Mouse (Mus musculus) midbrain, embryonic 10.5 days (tissue): ENCODE measurements at regions not wholly inside any gene's neighbourhood (a gene's known extent, or its start where the extent isn't known, plus 50 kb on each side); places are given as distances from the start of the nearest gene placed in this dataset.

Source experiments
- DNase-seq: peaks from one replicate; pipeline ENCODE4 v3.0.0-alpha.2; 2017; ENCODE audit warnings: low spot score
- H3K27ac ChIP-seq: fragments of 300-500 bp; sonication (generic); replicated peaks from 2 replicates; pipeline ENCODE4 v1.5.1; 2016; ENCODE audit warnings: mild to moderate bottlenecking
- H3K27me3 ChIP-seq: fragments of 300-500 bp; sonication (generic); 2 replicates; pipeline ENCODE4 v1.6.1; 2016; ENCODE audit warnings: low read depth, mild to moderate bottlenecking; ENCODE audit not compliant: poor library complexity, severe bottlenecking
- H3K36me3 ChIP-seq: fragments of 300-500 bp; sonication (generic); 2 replicates; pipeline ENCODE4 v1.6.1; 2016; ENCODE audit warnings: mild to moderate bottlenecking, moderate library complexity
- H3K4me1 ChIP-seq: fragments of 300-500 bp; sonication (generic); 2 replicates; pipeline ENCODE4 v1.6.1; 2016
- H3K4me3 ChIP-seq: fragments of 300-500 bp; sonication (generic); 2 replicates; pipeline ENCODE4 v1.5.1; 2016; ENCODE audit warnings: mild to moderate bottlenecking, moderate library complexity
- H3K9me3 ChIP-seq: fragments of 300-500 bp; sonication (generic); replicated peaks from 2 replicates; pipeline ENCODE4 v1.6.1; 2016; ENCODE audit warnings: mild to moderate bottlenecking
- WGBS: fragments of 180-500 bp; shearing (Covaris S2); methylation state at CpG from one replicate; pipeline ENCODE4 v1.1.7; 2016; 5-methylcytosine and 5-hydroxymethylcytosine counted together

DNA sequence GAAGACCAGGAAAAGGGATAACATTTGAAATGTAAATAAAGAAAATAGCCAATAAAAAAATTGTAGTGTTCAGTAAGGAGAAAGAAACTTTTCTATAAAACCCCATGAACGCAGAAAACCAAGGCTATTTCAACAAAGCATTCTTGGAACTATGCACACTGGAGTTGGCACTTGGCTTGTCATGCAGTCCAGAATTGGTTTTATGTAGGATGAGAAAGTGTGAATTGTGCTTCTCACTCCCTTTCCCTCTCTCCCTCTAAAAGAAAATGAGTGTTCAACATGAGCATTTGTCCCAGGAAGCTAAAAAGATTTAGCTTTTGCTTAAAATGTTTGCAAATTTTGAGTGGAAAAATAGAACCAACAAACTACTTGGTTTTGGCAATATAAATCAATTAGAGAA is 841.6 kb upstream of the Adam24 start:
- Histone ChIP-seq H3K27me3 (no peaks in the 10 kb centered on the region), H3K36me3 (no peaks in the 10 kb centered on the region), H3K27ac (no peak overlapping the region), H3K4me3 (no peak overlapping the region), H3K4me1 (no peaks in the 10 kb centered on the region), H3K9me3 (no peaks in the 10 kb centered on the region)
- DNase-seq = no peak
- 100% methylated on average over 1 of the region's 1 CpGs for WGBS

DNA sequence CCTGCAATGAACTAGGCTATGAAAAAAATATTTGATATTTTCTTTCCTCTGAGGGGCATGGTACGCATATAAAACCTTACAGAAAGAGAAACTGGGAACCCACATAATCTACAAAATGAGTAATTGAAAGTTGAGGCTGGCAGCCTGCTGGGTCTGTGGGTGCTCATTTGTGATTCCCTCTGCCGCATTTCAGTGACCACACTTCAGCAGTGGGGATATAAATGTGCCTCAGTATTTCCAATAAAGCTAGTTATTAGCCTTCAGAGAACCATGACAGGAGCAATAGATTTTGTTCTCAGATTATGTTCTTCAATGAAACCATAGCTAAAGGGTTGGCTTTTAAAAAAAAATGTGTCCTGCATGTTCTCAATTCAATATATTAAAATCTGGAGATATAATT is 828.0 kb upstream of the Adam24 start:
- H3K27me3 ChIP-seq = no peaks in the 10 kb centered on the region
- no peak for DNase-seq
- H3K4me1 ChIP-seq = no peaks in the 10 kb centered on the region
- 83% methylated on average over 2 of the region's 2 CpGs for WGBS
- H3K27ac ChIP-seq = no peak overlapping the region
- no peak overlapping the region for H3K4me3 ChIP-seq
- H3K36me3 ChIP-seq = no peaks in the 10 kb centered on the region
- no peaks in the 10 kb centered on the region for H3K9me3 ChIP-seq

DNA sequence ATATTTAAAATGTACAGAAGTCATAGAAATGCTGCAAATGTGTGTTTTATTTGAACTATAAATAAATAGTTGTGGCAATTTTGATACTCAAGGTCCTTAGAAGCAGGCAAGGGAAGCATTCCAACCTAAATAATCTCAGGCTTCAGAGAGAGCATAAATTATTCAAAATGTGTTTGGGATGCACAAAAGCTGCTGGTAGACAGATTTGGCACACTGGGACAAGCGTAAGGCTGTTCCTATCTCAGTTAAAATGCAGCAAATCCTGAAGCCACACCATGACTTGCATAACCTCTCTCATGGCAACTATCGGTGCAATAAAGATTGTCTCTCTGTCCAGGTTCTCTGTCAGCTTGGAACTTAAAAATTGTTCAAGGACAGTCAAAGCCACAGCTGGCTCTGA is 812.3 kb upstream of the Adam24 start:
- no peak for DNase-seq
- no peak overlapping the region for H3K27ac ChIP-seq
- H3K4me3 ChIP-seq = no peak overlapping the region
- H3K4me1 ChIP-seq = no peaks in the 10 kb centered on the region
- H3K27me3 ChIP-seq = no peaks in the 10 kb centered on the region
- no peaks in the 10 kb centered on the region for H3K36me3 ChIP-seq
- WGBS = 86% methylated on average over 2 of the region's 2 CpGs
- H3K9me3 ChIP-seq = no peaks in the 10 kb centered on the region

DNA sequence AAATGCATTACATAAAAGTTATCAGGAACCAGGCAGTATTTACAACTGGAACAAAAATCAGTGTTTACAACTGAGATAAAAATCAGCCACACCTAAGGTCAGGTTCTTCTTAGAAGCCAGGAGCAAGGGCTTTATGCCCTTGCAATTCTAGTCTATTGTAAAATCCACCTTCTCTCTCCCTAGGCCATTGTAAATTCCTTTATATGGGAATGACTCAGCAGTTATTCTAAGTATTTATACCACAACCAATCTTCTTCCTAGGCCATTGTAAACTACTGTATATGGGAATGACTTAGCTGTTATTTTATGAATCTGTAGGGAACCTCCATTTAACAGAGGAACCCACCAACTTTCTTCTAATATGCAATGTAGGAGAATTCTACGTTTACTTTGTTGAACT is 772.6 kb upstream of the Adam24 start:
- H3K4me3 ChIP-seq = no peak overlapping the region
- WGBS = 88% methylated on average over 1 of the region's 1 CpGs

DNA sequence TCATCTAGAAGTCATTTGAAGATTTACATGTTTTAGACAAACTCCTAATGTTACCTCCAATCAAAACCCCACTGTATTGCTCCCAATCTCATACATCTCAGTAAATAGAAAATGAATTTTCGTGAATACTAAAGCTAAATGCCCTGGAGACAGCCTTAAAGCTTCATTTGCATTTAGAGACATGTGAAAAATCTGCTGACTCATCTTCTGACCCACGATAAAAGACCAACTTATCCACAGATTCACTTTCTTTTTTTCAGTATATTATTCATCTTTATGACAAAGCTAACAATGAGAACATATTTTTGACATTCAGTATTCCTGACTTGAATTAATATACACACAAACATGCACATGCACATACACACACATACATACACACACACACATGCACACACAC is 762.0 kb upstream of the Adam24 start:
- Histone ChIP-seq H3K27me3 (no peaks in the 10 kb centered on the region), H3K4me3 (no peak overlapping the region), H3K9me3 (no peaks in the 10 kb centered on the region), H3K27ac (no peak overlapping the region), H3K36me3 (no peaks in the 10 kb centered on the region), H3K4me1 (no peaks in the 10 kb centered on the region)
- DNase-seq = no peak
- 77% methylated on average over 2 of the region's 2 CpGs for WGBS

More for the DNA sequence above, 772.6 kb upstream of the Adam24 start:
- Histone ChIP-seq H3K36me3 (no peaks in the 10 kb centered on the region), H3K4me1 (no peaks in the 10 kb centered on the region), H3K27ac (no peak overlapping the region), H3K9me3 (no peaks in the 10 kb centered on the region), H3K27me3 (no peaks in the 10 kb centered on the region)
- no peak for DNase-seq

DNA sequence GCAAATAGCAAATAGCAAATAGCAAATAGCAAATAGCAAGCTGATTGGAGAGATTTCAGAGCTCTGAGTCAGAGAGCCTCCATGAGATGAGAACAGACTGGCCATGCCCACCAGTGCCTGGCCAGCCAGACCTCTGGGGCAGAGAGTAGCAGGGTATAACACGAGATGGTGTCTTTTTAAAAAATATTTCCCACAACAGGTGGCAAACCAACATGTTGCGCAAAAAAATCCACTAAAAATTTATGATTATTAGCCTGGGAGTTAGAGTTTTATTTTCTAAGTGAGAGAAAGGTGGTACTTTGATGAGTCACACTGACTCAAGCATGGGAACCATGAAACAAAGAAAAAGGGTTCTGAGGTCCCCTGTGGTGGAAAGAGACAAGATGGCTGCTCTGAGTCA is 753.5 kb upstream of the Adam24 start:
- Histone ChIP-seq H3K27ac (no peak overlapping the region), H3K36me3 (no peaks in the 10 kb centered on the region), H3K4me3 (no peak overlapping the region), H3K9me3 (no peaks in the 10 kb centered on the region), H3K27me3 (no peaks in the 10 kb centered on the region), H3K4me1 (no peaks in the 10 kb centered on the region)
- no peak for DNase-seq
- WGBS = 87% methylated on average over 2 of the region's 2 CpGs

DNA sequence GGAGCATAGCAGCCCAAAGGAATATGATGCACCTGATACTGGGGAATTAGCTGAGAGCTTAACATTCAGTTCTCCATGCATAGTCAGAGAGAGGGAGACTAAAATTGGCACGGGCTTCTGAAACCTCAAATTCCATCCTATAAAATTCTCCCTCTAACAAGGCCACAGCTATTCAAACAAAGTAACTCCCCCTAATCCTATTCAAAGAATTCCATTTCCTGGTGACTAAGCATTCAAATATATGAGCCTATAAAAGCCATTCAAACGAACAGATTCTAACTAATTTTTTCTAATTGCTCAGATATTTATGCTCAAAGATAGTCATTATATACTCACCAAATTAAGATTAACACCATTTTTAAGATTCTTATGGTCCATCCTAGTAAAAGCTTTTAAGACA is 751.1 kb upstream of the Adam24 start:
- H3K4me1 ChIP-seq = no peaks in the 10 kb centered on the region
- DNase-seq = no peak
- H3K27ac ChIP-seq = no peak overlapping the region
- WGBS = 61% methylated on average over 2 of the region's 2 CpGs
- no peak overlapping the region for H3K4me3 ChIP-seq
- no peaks in the 10 kb centered on the region for H3K9me3 ChIP-seq
- H3K36me3 ChIP-seq = no peaks in the 10 kb centered on the region
- H3K27me3 ChIP-seq = no peaks in the 10 kb centered on the region

DNA sequence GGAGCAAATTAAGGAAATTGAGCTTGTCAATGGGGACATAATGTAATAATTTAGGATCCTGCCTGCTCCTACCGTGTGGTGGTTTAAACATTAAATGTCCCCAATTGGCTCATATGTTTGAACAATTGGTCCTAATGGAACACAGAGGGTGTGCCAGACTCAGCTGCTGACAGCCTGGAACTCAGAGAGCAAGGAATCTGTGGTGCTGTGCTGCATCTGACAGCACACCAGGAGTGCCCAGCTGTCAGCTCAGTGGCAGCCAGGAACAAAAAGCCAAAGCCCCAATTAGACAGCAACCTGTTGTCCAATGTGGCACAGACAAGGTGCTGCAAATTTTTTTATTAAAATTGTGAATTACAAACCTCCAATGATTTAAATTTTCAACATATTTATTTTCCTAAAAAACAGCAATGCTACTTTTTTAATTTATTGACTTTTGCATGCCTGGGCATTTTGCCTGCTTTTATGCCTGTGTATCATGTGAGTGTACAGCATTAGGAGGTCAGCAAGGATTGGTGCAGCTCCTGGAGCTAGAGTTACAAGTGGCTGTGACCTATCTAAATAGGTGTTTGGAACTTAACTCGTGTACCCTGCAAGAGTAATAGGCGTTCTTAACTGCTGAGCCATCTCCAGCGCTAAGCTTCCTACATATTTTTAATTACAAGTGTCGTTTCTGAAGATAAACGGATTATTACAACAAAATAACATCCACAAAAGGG is 724.5 kb upstream of the Adam24 start:
- no peaks in the 10 kb centered on the region for H3K4me1 ChIP-seq
- H3K27ac ChIP-seq = no peak overlapping the region
- no peak for DNase-seq
- no peaks in the 10 kb centered on the region for H3K27me3 ChIP-seq
- H3K9me3 ChIP-seq = no peaks in the 10 kb centered on the region
- no peak overlapping the region for H3K4me3 ChIP-seq
- H3K36me3 ChIP-seq = no peaks in the 10 kb centered on the region
- WGBS = 78% methylated on average over 6 of the region's 6 CpGs

DNA sequence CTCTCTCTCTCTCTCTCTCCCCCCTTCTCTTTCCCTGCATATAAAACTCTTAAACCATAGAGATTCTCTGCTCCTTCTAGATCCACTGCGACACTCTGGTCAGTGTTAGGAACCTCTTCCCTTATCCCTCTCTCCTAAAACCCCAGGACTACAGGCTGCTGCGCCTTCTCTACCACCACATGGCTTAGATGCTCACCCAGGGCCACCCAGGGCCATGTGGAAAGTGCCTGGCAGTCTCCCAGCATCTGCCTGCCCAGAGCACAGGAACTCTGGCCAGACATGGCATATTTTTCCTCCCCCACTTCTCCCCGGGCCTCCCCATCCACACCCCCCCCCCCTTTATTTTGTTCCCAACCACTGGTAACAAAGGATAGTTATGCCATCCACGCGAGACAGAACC is 720.4 kb upstream of the Adam24 start:
- H3K27ac ChIP-seq = no peak overlapping the region
- H3K4me3 ChIP-seq = no peak overlapping the region
- no peaks in the 10 kb centered on the region for H3K27me3 ChIP-seq
- no peak for DNase-seq
- no peaks in the 10 kb centered on the region for H3K4me1 ChIP-seq
- no peaks in the 10 kb centered on the region for H3K36me3 ChIP-seq
- 62% methylated on average over 5 of the region's 5 CpGs for WGBS
- H3K9me3 ChIP-seq = no peaks in the 10 kb centered on the region

DNA sequence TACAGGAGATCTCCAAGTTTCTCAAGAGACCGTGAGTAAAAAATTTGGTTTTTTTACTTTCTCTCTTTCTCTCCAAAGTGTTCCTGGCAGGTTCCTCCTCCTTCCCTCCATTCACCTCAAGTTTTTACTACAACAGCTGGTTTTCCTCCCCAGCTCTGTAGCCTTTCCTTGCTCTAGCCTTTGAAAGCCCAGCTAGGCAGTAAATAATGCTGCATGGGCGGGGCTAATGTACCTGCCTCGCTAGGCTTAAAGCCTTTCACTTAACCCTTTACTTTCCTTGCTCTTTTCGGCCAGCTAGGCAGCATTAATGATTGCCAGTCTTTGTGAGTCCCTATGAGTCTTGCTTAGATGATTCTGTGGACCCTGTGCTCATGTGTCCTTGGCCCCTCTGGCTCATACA is 720.0 kb upstream of the Adam24 start:
- Histone ChIP-seq H3K9me3 (no peaks in the 10 kb centered on the region), H3K27me3 (no peaks in the 10 kb centered on the region), H3K27ac (no peak overlapping the region), H3K4me3 (no peak overlapping the region), H3K4me1 (no peaks in the 10 kb centered on the region), H3K36me3 (no peaks in the 10 kb centered on the region)
- DNase-seq = no peak
- 40% methylated on average over 4 of the region's 4 CpGs for WGBS

DNA sequence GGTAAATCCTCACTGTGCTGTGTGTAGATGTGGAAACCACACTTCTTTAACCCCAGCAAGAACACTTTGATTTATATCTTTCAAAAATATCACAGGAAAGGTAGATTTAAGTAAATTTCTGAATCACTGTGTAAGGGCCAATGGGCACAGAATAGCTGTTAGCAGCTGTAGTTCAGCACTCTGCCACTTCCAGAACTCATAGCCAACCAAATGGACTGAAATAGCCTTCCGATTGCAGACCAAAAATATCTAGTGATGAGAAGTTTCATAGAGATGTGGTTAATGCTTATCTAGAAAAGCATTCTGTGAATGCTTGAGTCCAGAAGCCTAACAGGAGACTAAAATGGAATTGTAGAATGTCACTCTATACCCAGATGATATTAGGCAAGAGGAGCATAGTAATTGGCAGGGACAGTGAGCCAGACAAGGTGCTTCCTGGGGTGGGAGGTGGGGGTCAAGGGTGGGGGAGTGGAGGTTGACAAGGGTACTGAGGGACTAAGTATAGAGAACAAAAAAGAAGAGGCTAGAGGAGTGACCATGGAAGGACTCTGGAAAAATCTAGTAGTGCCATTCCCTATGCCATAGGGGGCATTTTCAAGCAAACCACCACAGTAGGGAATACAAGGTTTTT is 669.6 kb upstream of the Adam24 start:
- no peaks in the 10 kb centered on the region for H3K36me3 ChIP-seq
- 92% methylated on average over 1 of the region's 1 CpGs for WGBS
- no peak overlapping the region for H3K27ac ChIP-seq
- no peak overlapping the region for H3K4me3 ChIP-seq
- H3K4me1 ChIP-seq = no peaks in the 10 kb centered on the region
- no peaks in the 10 kb centered on the region for H3K27me3 ChIP-seq
- H3K9me3 ChIP-seq = no peaks in the 10 kb centered on the region
- DNase-seq = no peak

DNA sequence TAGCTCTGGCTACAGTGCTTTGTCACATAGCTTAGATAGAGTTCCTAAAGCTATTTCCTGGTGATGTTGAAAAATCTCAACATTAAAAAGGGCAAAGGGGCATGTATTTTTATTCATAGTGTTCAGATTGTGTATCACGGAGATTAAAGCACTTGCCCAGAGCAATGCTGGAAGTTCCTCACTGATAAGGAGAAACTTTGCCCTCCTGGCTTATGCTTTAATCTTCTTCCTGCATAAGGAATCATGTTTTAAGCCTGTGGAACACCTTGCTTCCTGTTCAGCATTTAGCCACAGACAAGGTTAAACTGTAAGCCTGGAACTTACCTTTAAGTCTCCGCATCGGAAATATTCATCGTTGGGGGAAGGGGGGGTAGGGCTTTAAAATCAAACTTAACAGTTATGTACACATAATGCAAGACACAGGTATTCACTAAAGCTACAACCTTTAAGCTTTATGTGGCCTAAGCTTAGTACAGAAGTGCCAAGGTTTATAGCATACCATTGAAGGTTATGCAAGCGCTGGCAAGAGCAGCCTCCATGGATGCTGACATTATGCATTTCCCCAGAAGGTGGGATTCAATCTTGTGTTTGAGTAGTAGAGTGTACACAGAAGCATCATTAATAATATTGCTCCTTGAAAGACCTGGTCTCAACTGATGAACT is 655.5 kb upstream of the Adam24 start:
- Histone ChIP-seq H3K27me3 (no peaks in the 10 kb centered on the region), H3K4me3 (no peak overlapping the region), H3K9me3 (no peaks in the 10 kb centered on the region), H3K27ac (no peak overlapping the region), H3K36me3 (no peaks in the 10 kb centered on the region), H3K4me1 (no peaks in the 10 kb centered on the region)
- no peak for DNase-seq
- WGBS = 91% methylated on average over 5 of the region's 5 CpGs

DNA sequence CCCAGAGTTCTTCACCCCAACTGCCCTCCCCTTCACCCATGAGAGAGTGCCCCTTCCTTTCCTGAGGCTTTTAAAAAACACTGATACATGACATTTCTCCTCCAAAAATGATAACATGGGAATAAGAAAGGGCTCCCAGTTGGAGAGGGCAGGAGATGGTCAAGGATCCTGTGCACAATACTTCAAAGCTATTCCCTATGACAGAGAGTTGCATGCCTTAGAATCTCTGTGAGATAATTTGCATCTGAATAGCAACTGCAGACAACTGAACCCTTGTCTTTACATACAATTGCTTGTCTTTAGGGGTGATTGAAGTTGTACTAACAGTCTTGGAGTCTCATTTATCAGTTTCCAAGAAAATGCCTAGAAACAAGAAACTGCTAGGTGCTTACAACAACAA is 610.7 kb upstream of the Adam24 start:
- Histone ChIP-seq H3K9me3 (no peaks in the 10 kb centered on the region), H3K4me1 (peaks cover 3% of the 10 kb centered on the region; the same call in 1 of the 2 replicates), H3K36me3 (no peaks in the 10 kb centered on the region), H3K27me3 (no peaks in the 10 kb centered on the region), H3K27ac (no peak overlapping the region), H3K4me3 (no peak overlapping the region)
- DNase-seq = no peak
